Mouse (Mus musculus) forebrain, embryonic 14.5 days (tissue): ENCODE measurements around the gene Zfp317. TPM values are rescaled to one million over a fixed set of nuclear protein-coding genes. Genes with fewer than 3 reads are reported as not detected.
"Not testable (repeated sequence)": the region's sequence is repeated elsewhere in the genome, so short reads cannot be mapped to it uniquely, and the experiment has no call there.

Experiments used
- ATAC-seq: fragments of 200-750 bp; cut with Nextera tagmentation; 2 replicates; pipeline ENCODE4 v1.8.0; 2017; ENCODE audit warnings: mild to moderate bottlenecking, moderate library complexity
- DNase-seq: peaks from one replicate; pipeline ENCODE4 v3.0.0-alpha.2; 2015; ENCODE audit warnings: low spot score
- H3K27ac ChIP-seq: fragments of 300-500 bp; sonication (generic); 2 replicates; pipeline ENCODE4 v1.5.1; 2014; ENCODE audit warnings: low read depth, mild to moderate bottlenecking, control low read depth, low read length, moderate library complexity
- H3K27me3 ChIP-seq: fragments of 300-500 bp; sonication (generic); replicated peaks from 2 replicates; pipeline ENCODE4 v1.6.1; 2014; ENCODE audit warnings: low read length, control low read depth, mixed read lengths; ENCODE audit not compliant: control insufficient read depth, insufficient read depth
- H3K36me3 ChIP-seq: fragments of 300-500 bp; sonication (generic); 2 replicates; pipeline ENCODE4 v1.6.1; 2014; ENCODE audit warnings: low read length, control low read depth; ENCODE audit not compliant: control insufficient read depth, insufficient read depth
- H3K4me1 ChIP-seq: fragments of 300-500 bp; sonication (generic); 2 replicates; pipeline ENCODE4 v1.6.1; 2014; ENCODE audit warnings: antibody characterized with exemption, low read length, control low read depth; ENCODE audit not compliant: control insufficient read depth, insufficient read depth
- H3K4me2 ChIP-seq: fragments of 300-500 bp; sonication (generic); 2 replicates; pipeline ENCODE4 v1.6.1; 2014; ENCODE audit warnings: mild to moderate bottlenecking, control low read depth, low read length
- H3K4me3 ChIP-seq: fragments of 300-500 bp; sonication (generic); 2 replicates; pipeline ENCODE4 v1.5.1; 2014; ENCODE audit warnings: low read depth, low read length, control low read depth
- H3K9ac ChIP-seq: fragments of 300-500 bp; sonication (generic); 2 replicates; pipeline ENCODE4 v1.6.1; 2014; ENCODE audit warnings: mild to moderate bottlenecking, low read length, control low read depth, moderate library complexity
- H3K9me3 ChIP-seq: fragments of 300-500 bp; sonication (generic); replicated peaks from 2 replicates; pipeline ENCODE4 v1.6.1; 2016; ENCODE audit warnings: low read length, control low read depth, mixed read lengths; ENCODE audit not compliant: control insufficient read depth
- WGBS: fragments of 180-500 bp; shearing (Covaris S2); extraction: QIAGEN DNeasy Blood & Tissue Kit; methylation state at CpG from one replicate; pipeline ENCODE4 v1.1.7; 2014; 5-methylcytosine and 5-hydroxymethylcytosine counted together
- polyA plus RNA-seq: library from polyadenylated mRNA; unstranded; fragments of >200 nt; fragmentation: Nextera tagmentation; extraction: Ambion mirVana; gene quantifications from 2 replicates; pipeline ENCODE4 v1.2.1, GENCODE M21; 2014

Zfp317 gene
- polyA plus RNA-seq, 1 experiment from 2014 or later: 34.9 TPM

DNA sequence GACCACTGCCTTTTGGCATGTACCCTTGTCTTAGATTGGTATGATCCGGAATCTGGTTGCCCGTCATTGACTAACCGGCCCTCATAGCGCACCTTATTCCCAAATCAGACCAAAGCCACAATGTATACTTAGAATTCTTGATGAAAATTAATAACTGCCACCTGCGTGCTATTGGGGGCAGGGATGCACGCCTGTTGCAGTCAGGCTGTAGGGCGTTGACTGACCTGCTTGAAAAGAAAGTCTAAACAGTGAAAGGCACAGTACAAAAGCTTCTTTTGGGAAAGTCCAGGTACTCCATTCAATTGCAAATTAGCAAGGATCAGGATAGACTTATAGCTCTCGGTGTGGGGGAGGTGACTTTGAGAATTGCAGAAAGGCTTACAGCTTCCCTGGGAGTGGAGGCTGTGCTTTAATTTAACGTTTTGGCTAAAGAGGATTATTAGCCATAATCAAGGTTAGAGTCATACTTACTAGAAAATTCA, 73.0 kb downstream of the Zfp317 start:
- 56% methylated on average over 9 of the region's 9 CpGs for WGBS
- H3K9ac ChIP-seq, H3K27ac ChIP-seq, H3K36me3 ChIP-seq, H3K27me3 ChIP-seq, H3K4me3 ChIP-seq, H3K4me2 ChIP-seq, H3K4me1 ChIP-seq, DNase-seq, H3K9me3 ChIP-seq, ATAC-seq: not testable (repeated sequence)

Other genes with a start within 250 kb of the Zfp317 start
- not detected in 2 replicates for gene Olfr847, start 243.4 kb upstream of the Zfp317 start, polyA plus RNA-seq
- gene Olfr849, start 181.8 kb upstream of the Zfp317 start, polyA plus RNA-seq: not detected in 2 replicates
- not detected in 2 replicates for gene Olfr850, start 143.9 kb upstream of the Zfp317 start, polyA plus RNA-seq
- gene Olfr851, start 128.8 kb upstream of the Zfp317 start, polyA plus RNA-seq: not detected in 2 replicates
- gene Olfr853, start 81.0 kb upstream of the Zfp317 start, polyA plus RNA-seq: not detected in 2 replicates
- gene Olfr854, start 54.7 kb upstream of the Zfp317 start, polyA plus RNA-seq: not detected in 2 replicates
- not detected in 2 replicates for gene Olfr855, start 39.5 kb upstream of the Zfp317 start, polyA plus RNA-seq
- gene Olfr857, start 87.3 kb downstream of the Zfp317 start, polyA plus RNA-seq: not detected in 2 replicates
- not detected in 2 replicates for gene Olfr58, start 158.2 kb downstream of the Zfp317 start, polyA plus RNA-seq
- gene Olfr859, start 182.8 kb downstream of the Zfp317 start, polyA plus RNA-seq: not detected in 2 replicates
- not detected in 2 replicates for gene Olfr860, start 227.6 kb downstream of the Zfp317 start, polyA plus RNA-seq